Mouse (Mus musculus): Measurements from ENCODE around the gene 4933402N22Rik. TPM values are rescaled to one million over a fixed set of nuclear protein-coding genes. Genes with fewer than 3 reads are reported as not detected.
"Not testable (repeated sequence)": the region's sequence is repeated elsewhere in the genome, so short reads cannot be mapped to it uniquely, and the experiment has no call there.

4933402N22Rik gene
- 0.14 TPM in 1 of 2 replicates, not detected in the other for polyA plus RNA-seq (2012; rRNA removed)

- DNase-seq (ENCODE audit: low read depth) = not testable (repeated sequence)
Observed at GRCm38 (mm10) chr5:11917743-11918142, at the start of gene 4933402N22Rik. TSS of gene 4933402N22Rik (plus strand) at chr5:11918043.

- not testable (repeated sequence) for DNase-seq (ENCODE audit: low read depth)
Observed at GRCm38 (mm10) chr5:11923790-11924189, 5.9 kb downstream of the 4933402N22Rik start.

Other genes with a start within 250 kb of the 4933402N22Rik start
- not detected in 2 replicates for gene Gm8922, start 236.1 kb upstream of the 4933402N22Rik start, polyA plus RNA-seq (2012; rRNA removed)
- gene Gm8926, start 147.5 kb upstream of the 4933402N22Rik start, polyA plus RNA-seq (2012; rRNA removed) = not detected in 2 replicates
- gene Gm6465, start 72.5 kb upstream of the 4933402N22Rik start, polyA plus RNA-seq (2012; rRNA removed) = 0.14 TPM in 1 of 2 replicates, not detected in the other